Mouse (Mus musculus) T-helper 17 cell (primary cell): ENCODE data around the gene Mlf2.

Experiments
- in situ Hi-C, 2 experiments: fragments of 300-600 bp; cut with MboI, MseI; formaldehyde crosslinking; loops; 1 replicate in 1 of 2; 2 replicates in 1 of 2; pipeline ENCODE4 v1.15.1; 2025; ENCODE audit warnings: high pct_unique_total_duplicates in 2 of 2

The Mlf2 gene

GRCm38 (mm10) chr6:124911533-124912218, 19.5 kb upstream of the Mlf2 start, which contains the start of gene Lag3:
TSS of gene Lag3 (minus strand) at chr6:124911705.
- in situ Hi-C loops = no loop called here

GRCm38 (mm10) chr6:124913214-124913613, 18.0 kb upstream of the Mlf2 start:
- in situ Hi-C loops = no loop called here

GRCm38 (mm10) chr6:124913721-124914285, 17.4 kb upstream of the Mlf2 start:
- in situ Hi-C loops = no loop called here

GRCm38 (mm10) chr6:124914511-124914910, 16.7 kb upstream of the Mlf2 start:
- in situ Hi-C loops = no loop called here

GRCm38 (mm10) chr6:124915160-124915941, 15.8 kb upstream of the Mlf2 start:
- in situ Hi-C loops = no loop called here

- in situ Hi-C loops = no loop called here
Measured at GRCm38 (mm10) chr6:124915942-124916694, 15.1 kb upstream of the Mlf2 start.

- in situ Hi-C loops = no loop called here
Measured at GRCm38 (mm10) chr6:124916695-124917517, 14.3 kb upstream of the Mlf2 start.

GRCm38 (mm10) chr6:124917518-124918330, 13.5 kb upstream of the Mlf2 start:
- in situ Hi-C loops = no loop called here

GRCm38 (mm10) chr6:124918331-124918690, 12.9 kb upstream of the Mlf2 start:
- in situ Hi-C loops = no loop called here

- in situ Hi-C loops = no loop called here
Measured at GRCm38 (mm10) chr6:124918890-124919627, 12.1 kb upstream of the Mlf2 start.

GRCm38 (mm10) chr6:124919695-124920317, 11.4 kb upstream of the Mlf2 start, which contains the start of gene Ptms:
TSS of gene Ptms (minus strand) at chr6:124920103.
- in situ Hi-C loops = no loop called here

- in situ Hi-C loops = no loop called here
Measured at GRCm38 (mm10) chr6:124920318-124921085, 10.7 kb upstream of the Mlf2 start.

- in situ Hi-C loops = no loop called here
Measured at GRCm38 (mm10) chr6:124921539-124921938, 9.6 kb upstream of the Mlf2 start.

- in situ Hi-C loops = no loop called here
Measured at GRCm38 (mm10) chr6:124925173-124925793, 5.9 kb upstream of the Mlf2 start.

GRCm38 (mm10) chr6:124925941-124926340, 5.2 kb upstream of the Mlf2 start:
- in situ Hi-C loops = no loop called here

- in situ Hi-C loops = no loop called here
Measured at GRCm38 (mm10) chr6:124930231-124930630, 955 bp upstream of the Mlf2 start.

GRCm38 (mm10) chr6:124931525-124932313, 533 bp downstream of the Mlf2 start:
- in situ Hi-C loops = no loop called here
